In genomic region chr8:85376516-85376915, GRCm38 (mm10) we compare ENCODE assay signal across 1 mouse cellular context.
TF ChIP-seq lines count a peak whose summit lies in the region.

No protein-coding gene starts in this region.

TF ChIP-seq in CH12.LX, 34 proteins besides CTCF, POLR2A, EP300 and RAD21 (continued from another document):
- TF ChIP-seq GABPA (IDR thresholded peaks at IDR 0.05; ENCODE audit: insufficient replicate concordance, low read depth, low read length) (no peak), MAX (IDR thresholded peaks at IDR 0.05; ENCODE audit: low read length) (no peak), MAZ (IDR thresholded peaks at IDR 0.05; ENCODE audit: low read depth, low read length) (no peak), MXI1 (IDR thresholded peaks at IDR 0.05; ENCODE audit: low read depth, low read length) (no peak), HCFC1 (IDR thresholded peaks at IDR 0.05; ENCODE audit: low read depth, low read length) (no peak)
